Mouse (Mus musculus): ENCODE data around the gene Gm28551. TPM values are rescaled to one million over a fixed set of nuclear protein-coding genes. Genes with fewer than 3 reads are reported as not detected.
A peak's percentile ranks its signal among the peaks of the same experiment; 100 is the strongest.
"Not testable (repeated sequence)": the region's sequence is repeated elsewhere in the genome, so short reads cannot be mapped to it uniquely, and the experiment has no call there.

Gm28551 gene
- 0.30 and 0.45 TPM in 2 replicates for polyA plus RNA-seq (2015; fragmentation: Nextera tagmentation; extraction: Ambion mirVana)

GRCm38 (mm10) chr1:53352327-53353261 lies at the start of gene Gm28551, which contains the start of the genes Asdurf and Asnsd1:
Gene Gm28551, minus strand, starts transcription at chr1:53352667.
Gene Asdurf, minus strand, starts transcription at chr1:53352619.
Gene Asnsd1, minus strand, starts transcription at chr1:53352752.
- peaks cover 6% of the 10 kb centered on the region; the same call in 1 of the 2 replicates for H3K4me1 ChIP-seq (ENCODE audit: insufficient read depth, low read depth, low read length)
- H3K36me3 ChIP-seq (ENCODE audit: insufficient read depth, low read length), result peaks cover 1% of the 10 kb centered on the region; the same call in 1 of the 2 replicates
- no peaks in the 10 kb centered on the region for H3K9me3 ChIP-seq (ENCODE audit: low read length)
- DNase-seq (ENCODE audit: low spot score) (peak; percentile 99), ATAC-seq (peak; percentile 100)
- peak; percentile 70 for TF ChIP-seq CTCF (IDR thresholded peaks at IDR 0.05)
- TF ChIP-seq EP300 (IDR thresholded peaks at IDR 0.05), result no peak
- H3K4me2 ChIP-seq (replicated peaks; ENCODE audit: low read depth, low read length), result peak within 1 kb of the TSS; percentile 65
- no peaks in the 10 kb centered on the region for H3K27me3 ChIP-seq (replicated peaks; ENCODE audit: insufficient read depth, low read length)
- peak within 1 kb of the TSS; percentile 74 for H3K27ac ChIP-seq (ENCODE audit: low read length)
- H3K4me3 ChIP-seq (ENCODE audit: low read depth, low read length), result peak within 1 kb of the TSS; percentile 89
- under 1% methylated on average over 42 of the region's 44 CpGs for WGBS
- H3K9ac ChIP-seq (replicated peaks; ENCODE audit: low read depth), result peak within 1 kb of the TSS; percentile 72

- 34% methylated on average over 21 of the region's 21 CpGs for WGBS
- DNase-seq (ENCODE audit: low spot score); ATAC-seq; H3K4me1 ChIP-seq (ENCODE audit: insufficient read depth, low read depth, low read length); H3K9ac ChIP-seq (replicated peaks; ENCODE audit: low read depth); H3K4me3 ChIP-seq (ENCODE audit: low read depth, low read length); H3K4me2 ChIP-seq (replicated peaks; ENCODE audit: low read depth, low read length); H3K27me3 ChIP-seq (replicated peaks; ENCODE audit: insufficient read depth, low read length); H3K9me3 ChIP-seq (ENCODE audit: low read length); H3K27ac ChIP-seq (ENCODE audit: low read length); H3K36me3 ChIP-seq (ENCODE audit: insufficient read depth, low read length): not testable (repeated sequence)
Observed at GRCm38 (mm10) chr1:53393936-53394760, 41.7 kb upstream of the Gm28551 start.

- WGBS, result 87% methylated on average over 12 of the region's 14 CpGs
- TF ChIP-seq EP300 (IDR thresholded peaks at IDR 0.05) (no peak), CTCF (IDR thresholded peaks at IDR 0.05) (no peak)
- no peak for DNase-seq (ENCODE audit: low spot score)
Observed at GRCm38 (mm10) chr1:53388762-53389161, 36.3 kb upstream of the Gm28551 start.

GRCm38 (mm10) chr1:53384085-53384688 lies 31.7 kb upstream of the Gm28551 start:
- H3K9ac ChIP-seq (replicated peaks; ENCODE audit: low read depth), result no peak overlapping the region
- no peak overlapping the region for H3K27ac ChIP-seq (ENCODE audit: low read length)
- H3K36me3 ChIP-seq (ENCODE audit: insufficient read depth, low read length), result no peaks in the 10 kb centered on the region
- no peak overlapping the region for H3K4me3 ChIP-seq (ENCODE audit: low read depth, low read length)
- no peaks in the 10 kb centered on the region for H3K9me3 ChIP-seq (ENCODE audit: low read length)
- no peaks in the 10 kb centered on the region for H3K27me3 ChIP-seq (replicated peaks; ENCODE audit: insufficient read depth, low read length)
- H3K4me2 ChIP-seq (replicated peaks; ENCODE audit: low read depth, low read length), result no peak overlapping the region
- DNase-seq (ENCODE audit: low spot score) (no peak), ATAC-seq (no peak)
- no peaks in the 10 kb centered on the region for H3K4me1 ChIP-seq (ENCODE audit: insufficient read depth, low read depth, low read length)
- no peak for TF ChIP-seq EP300 (IDR thresholded peaks at IDR 0.05)
- TF ChIP-seq CTCF (IDR thresholded peaks at IDR 0.05), result no peak
- WGBS, result 67% methylated on average over 6 of the region's 6 CpGs

More at GRCm38 (mm10) chr1:53388762-53389161, 36.3 kb upstream of the Gm28551 start:
- Histone ChIP-seq H3K27ac (ENCODE audit: low read length) (no peak overlapping the region), H3K36me3 (ENCODE audit: insufficient read depth, low read length) (no peaks in the 10 kb centered on the region), H3K4me1 (ENCODE audit: insufficient read depth, low read depth, low read length) (no peaks in the 10 kb centered on the region), H3K9me3 (ENCODE audit: low read length) (no peaks in the 10 kb centered on the region), H3K9ac (replicated peaks; ENCODE audit: low read depth) (no peak overlapping the region), H3K4me2 (replicated peaks; ENCODE audit: low read depth, low read length) (no peak overlapping the region), H3K4me3 (ENCODE audit: low read depth, low read length) (no peak overlapping the region), H3K27me3 (replicated peaks; ENCODE audit: insufficient read depth, low read length) (no peaks in the 10 kb centered on the region)
- ATAC-seq, result no peak

GRCm38 (mm10) chr1:53377731-53378130 lies 25.3 kb upstream of the Gm28551 start:
- Histone ChIP-seq H3K4me2 (replicated peaks; ENCODE audit: low read depth, low read length) (no peak overlapping the region), H3K4me1 (ENCODE audit: insufficient read depth, low read depth, low read length) (no peaks in the 10 kb centered on the region), H3K27ac (ENCODE audit: low read length) (no peak overlapping the region), H3K27me3 (replicated peaks; ENCODE audit: insufficient read depth, low read length) (no peaks in the 10 kb centered on the region), H3K36me3 (ENCODE audit: insufficient read depth, low read length) (no peaks in the 10 kb centered on the region), H3K9me3 (ENCODE audit: low read length) (no peaks in the 10 kb centered on the region), H3K9ac (replicated peaks; ENCODE audit: low read depth) (no peak overlapping the region), H3K4me3 (ENCODE audit: low read depth, low read length) (no peak overlapping the region)
- no peak for ATAC-seq
- WGBS, result 62% methylated on average over 3 of the region's 3 CpGs
- TF ChIP-seq EP300 (IDR thresholded peaks at IDR 0.05), result no peak
- no peak for TF ChIP-seq CTCF (IDR thresholded peaks at IDR 0.05)
- DNase-seq (ENCODE audit: low spot score), result no peak

- H3K9me3 ChIP-seq (ENCODE audit: low read length); H3K4me2 ChIP-seq (replicated peaks; ENCODE audit: low read depth, low read length); H3K27ac ChIP-seq (ENCODE audit: low read length); DNase-seq (ENCODE audit: low spot score); H3K36me3 ChIP-seq (ENCODE audit: insufficient read depth, low read length); H3K4me3 ChIP-seq (ENCODE audit: low read depth, low read length); H3K4me1 ChIP-seq (ENCODE audit: insufficient read depth, low read depth, low read length); ATAC-seq; H3K27me3 ChIP-seq (replicated peaks; ENCODE audit: insufficient read depth, low read length); H3K9ac ChIP-seq (replicated peaks; ENCODE audit: low read depth): not testable (repeated sequence)
- 61% methylated on average over 2 of the region's 2 CpGs for WGBS
Observed at GRCm38 (mm10) chr1:53375965-53376364, 23.5 kb upstream of the Gm28551 start.
